Mouse (Mus musculus): ENCODE measurements around the gene Elane. TPM values are rescaled to one million over a fixed set of nuclear protein-coding genes. Genes with fewer than 3 reads are reported as not detected.

The Elane gene
- polyA plus RNA-seq, 1 experiment, result 162 TPM

DNA sequence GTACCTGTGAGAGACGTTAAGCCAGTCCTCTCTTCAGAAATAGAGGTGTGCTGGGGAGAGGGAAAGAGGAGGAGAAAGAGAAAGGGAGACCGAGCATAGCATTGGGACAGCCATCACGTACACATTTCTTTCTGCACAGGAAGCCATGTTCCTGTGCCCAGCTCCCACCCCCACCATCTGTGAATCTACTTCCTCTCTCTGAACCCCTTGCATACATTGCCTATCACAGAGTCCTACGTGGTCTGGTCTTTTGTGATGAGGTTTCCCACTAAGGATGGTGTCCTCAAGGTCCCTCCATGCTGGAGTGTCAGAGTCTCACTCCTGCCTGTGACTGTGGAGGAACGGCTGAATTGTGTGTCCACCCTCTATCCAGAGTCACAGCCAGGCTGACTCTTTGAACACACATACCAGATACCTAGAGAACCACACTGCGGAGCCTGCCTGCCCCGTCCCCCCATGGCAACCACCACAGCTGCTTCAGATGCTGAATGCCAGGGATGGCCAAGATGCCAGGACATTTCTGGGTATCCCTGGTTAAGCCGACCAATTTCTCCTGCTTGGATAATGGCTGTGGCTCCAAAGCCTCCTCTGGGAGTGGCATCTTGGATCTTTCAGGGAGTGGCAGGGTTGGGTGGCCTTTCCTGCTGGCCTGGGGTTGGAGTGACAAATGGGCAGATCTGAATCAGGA lies 36.0 kb upstream of the Elane start:
- WGBS, result 26% methylated on average over 8 of the region's 8 CpGs
- TF ChIP-seq POLR2A (IDR thresholded peaks at IDR 0.05; ENCODE audit: borderline replicate concordance, control insufficient read depth, low read depth, low read length) (no peak), CTCF (IDR thresholded peaks at IDR 0.05; ENCODE audit: control insufficient read depth, insufficient read depth, low read length) (no peak)
- Histone ChIP-seq H3K27ac (ENCODE audit: control insufficient read depth, insufficient read depth, low read depth, low read length, poor library complexity) (no peak overlapping the region), H3K4me1 (ENCODE audit: control insufficient read depth, insufficient read depth, low read length) (peaks cover 9% of the 10 kb centered on the region), H3K4me3 (replicated peaks; ENCODE audit: control insufficient read depth, low read depth, low read length) (no peak overlapping the region)

- TF ChIP-seq CTCF (IDR thresholded peaks at IDR 0.05; ENCODE audit: control insufficient read depth, insufficient read depth, low read length), result no peak
- no peak overlapping the region for H3K4me3 ChIP-seq (replicated peaks; ENCODE audit: control insufficient read depth, low read depth, low read length)
- H3K4me1 ChIP-seq (ENCODE audit: control insufficient read depth, insufficient read depth, low read length), result peaks cover 9% of the 10 kb centered on the region
- 63% methylated on average over 3 of the region's 3 CpGs for WGBS
- H3K27ac ChIP-seq (ENCODE audit: control insufficient read depth, insufficient read depth, low read depth, low read length, poor library complexity), result no peak overlapping the region
Observed at GRCm38 (mm10) chr10:79851653-79852052, 34.4 kb upstream of the Elane start.

GRCm38 (mm10) chr10:79852107-79852789 lies 33.8 kb upstream of the Elane start:
- 0 out of 2 replicates have a peak overlapping the region, but pooled peaks have one; percentile 86 for H3K27ac ChIP-seq (ENCODE audit: control insufficient read depth, insufficient read depth, low read depth, low read length, poor library complexity)
- TF ChIP-seq CTCF (IDR thresholded peaks at IDR 0.05; ENCODE audit: control insufficient read depth, insufficient read depth, low read length) (no peak), POLR2A (IDR thresholded peaks at IDR 0.05; ENCODE audit: borderline replicate concordance, control insufficient read depth, low read depth, low read length) (no peak)
- 38% methylated on average over 9 of the region's 9 CpGs for WGBS
- peaks cover 14% of the 10 kb centered on the region for H3K4me1 ChIP-seq (ENCODE audit: control insufficient read depth, insufficient read depth, low read length)
- H3K4me3 ChIP-seq (replicated peaks; ENCODE audit: control insufficient read depth, low read depth, low read length), result no peak overlapping the region

DNA sequence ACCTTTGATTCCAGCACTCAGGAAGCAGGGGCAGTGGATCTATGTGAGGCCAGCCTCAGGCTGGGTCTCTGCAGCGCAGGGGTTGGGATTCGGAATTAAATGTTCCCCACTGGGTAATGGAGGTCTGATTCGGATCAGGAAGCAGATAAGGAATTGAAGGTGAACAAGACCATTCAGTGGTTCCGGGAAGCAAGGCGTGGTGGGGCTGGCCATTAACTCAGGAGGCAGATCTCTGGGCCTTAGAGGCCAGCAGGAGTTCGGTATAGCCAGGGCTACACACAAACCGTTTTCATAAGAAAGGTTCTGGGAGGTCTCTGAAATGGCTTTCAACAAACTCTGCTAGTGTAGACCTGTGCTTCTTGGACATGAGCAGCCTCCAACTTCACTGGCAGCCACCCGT lies 33.2 kb upstream of the Elane start:
- 39% methylated on average over 8 of the region's 8 CpGs for WGBS
- peak overlapping the region; percentile 86 for H3K27ac ChIP-seq (ENCODE audit: control insufficient read depth, insufficient read depth, low read depth, low read length, poor library complexity)
- TF ChIP-seq POLR2A (IDR thresholded peaks at IDR 0.05; ENCODE audit: borderline replicate concordance, control insufficient read depth, low read depth, low read length), result no peak
- no peak for TF ChIP-seq CTCF (IDR thresholded peaks at IDR 0.05; ENCODE audit: control insufficient read depth, insufficient read depth, low read length)
- no peak overlapping the region for H3K4me3 ChIP-seq (replicated peaks; ENCODE audit: control insufficient read depth, low read depth, low read length)
- H3K4me1 ChIP-seq (ENCODE audit: control insufficient read depth, insufficient read depth, low read length), result peaks cover 16% of the 10 kb centered on the region

DNA sequence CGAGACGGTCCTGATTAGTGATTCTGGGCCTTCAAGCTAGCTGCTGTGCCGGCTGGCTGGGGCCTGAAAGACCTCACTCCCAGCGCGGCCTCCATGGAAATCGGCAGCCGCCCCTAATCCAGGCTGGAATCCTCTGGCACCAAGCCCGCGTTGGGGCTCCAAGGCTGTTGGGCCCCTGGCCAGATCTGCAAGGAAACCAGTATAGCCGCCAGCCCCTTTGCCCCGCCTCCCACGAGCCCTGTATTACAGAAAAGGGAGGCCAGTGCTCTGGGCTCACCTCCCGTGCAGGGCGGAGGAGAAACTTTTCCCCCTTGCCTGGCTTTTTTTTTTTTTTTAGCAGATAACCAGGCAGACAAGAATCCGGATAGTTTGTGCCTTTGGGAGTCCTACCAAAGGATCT lies 32.7 kb upstream of the Elane start:
- Histone ChIP-seq H3K4me3 (replicated peaks; ENCODE audit: control insufficient read depth, low read depth, low read length) (peak overlapping the region; percentile 75), H3K27ac (ENCODE audit: control insufficient read depth, insufficient read depth, low read depth, low read length, poor library complexity) (peak overlapping the region; percentile 86), H3K4me1 (ENCODE audit: control insufficient read depth, insufficient read depth, low read length) (peaks cover 17% of the 10 kb centered on the region)
- no peak for TF ChIP-seq POLR2A (IDR thresholded peaks at IDR 0.05; ENCODE audit: borderline replicate concordance, control insufficient read depth, low read depth, low read length)
- TF ChIP-seq CTCF (IDR thresholded peaks at IDR 0.05; ENCODE audit: control insufficient read depth, insufficient read depth, low read length), result no peak
- WGBS, result 1% methylated on average over 15 of the region's 15 CpGs

- Histone ChIP-seq H3K27ac (ENCODE audit: control insufficient read depth, insufficient read depth, low read depth, low read length, poor library complexity) (peak within 1 kb of the TSS; percentile 98), H3K4me3 (replicated peaks; ENCODE audit: control insufficient read depth, low read depth, low read length) (peak within 1 kb of the TSS; percentile 95), H3K4me1 (ENCODE audit: control insufficient read depth, insufficient read depth, low read length) (peaks cover 17% of the 10 kb centered on the region)
- no peak for TF ChIP-seq CTCF (IDR thresholded peaks at IDR 0.05; ENCODE audit: control insufficient read depth, insufficient read depth, low read length)
- TF ChIP-seq POLR2A (IDR thresholded peaks at IDR 0.05; ENCODE audit: borderline replicate concordance, control insufficient read depth, low read depth, low read length), result peak; percentile 94
- under 1% methylated on average over 75 of the region's 75 CpGs for WGBS
Observed at GRCm38 (mm10) chr10:79853860-79854795, 31.9 kb upstream of the Elane start, which contains the start of gene Ptbp1. Ptbp1 (plus strand) TSS chr10:79854427.

GRCm38 (mm10) chr10:79854801-79855541 lies 31.1 kb upstream of the Elane start:
- peak overlapping the region; percentile 95 for H3K4me3 ChIP-seq (replicated peaks; ENCODE audit: control insufficient read depth, low read depth, low read length)
- TF ChIP-seq CTCF (IDR thresholded peaks at IDR 0.05; ENCODE audit: control insufficient read depth, insufficient read depth, low read length) (no peak), POLR2A (IDR thresholded peaks at IDR 0.05; ENCODE audit: borderline replicate concordance, control insufficient read depth, low read depth, low read length) (no peak)
- peak overlapping the region; percentile 98 for H3K27ac ChIP-seq (ENCODE audit: control insufficient read depth, insufficient read depth, low read depth, low read length, poor library complexity)
- H3K4me1 ChIP-seq (ENCODE audit: control insufficient read depth, insufficient read depth, low read length), result peaks cover 15% of the 10 kb centered on the region
- under 1% methylated on average over 83 of the region's 83 CpGs for WGBS
